Mouse (Mus musculus) liver, adult 2 months (tissue): Measurements from ENCODE around the gene Ryr1.

Experiments
- CTCF ChIP-seq: fragments of 200-500 bp; IDR thresholded peaks from 2 replicates; pipeline ENCODE4 v1.5.1; 2011; ENCODE audit warnings: low read depth, low read length, control low read depth
- POLR2A ChIP-seq: fragments of 200-500 bp; IDR thresholded peaks from 2 replicates; pipeline ENCODE4 v1.6.1; 2011; ENCODE audit warnings: low read length, control low read depth; ENCODE audit not compliant: insufficient read depth; ENCODE audit errors: extremely low read depth

GRCm38 (mm10) chr7:28993402-28993801 lies 131.6 kb downstream of the Ryr1 start:
- TF ChIP-seq CTCF (no peak), POLR2A (no peak)
